Mouse (Mus musculus) cortical plate, adult 2 months (tissue): Measurements from ENCODE around the gene Plscr2.

Experiments
- CTCF ChIP-seq: fragments of 200-500 bp; IDR thresholded peaks from 2 replicates; pipeline ENCODE4 v1.5.1; 2011; ENCODE audit warnings: mild to moderate bottlenecking, control low read depth, low read length; ENCODE audit not compliant: insufficient read depth; ENCODE audit errors: extremely low read depth
- POLR2A ChIP-seq: fragments of 200-500 bp; IDR thresholded peaks from 2 replicates; pipeline ENCODE4 v1.6.1; 2011; ENCODE audit warnings: mild to moderate bottlenecking, low read length, control low read depth; ENCODE audit not compliant: insufficient read depth; ENCODE audit errors: extremely low read depth

- TF ChIP-seq CTCF (no peak), POLR2A (no peak)
Measured at GRCm38 (mm10) chr9:92334845-92335244, 59.4 kb downstream of the Plscr2 start.
